Mouse (Mus musculus): ENCODE measurements at regions not wholly inside any gene's neighbourhood (a gene's known extent, or its start where the extent isn't known, plus 50 kb on each side); places are given as distances from the start of the nearest gene placed in this dataset.
A peak's percentile ranks its signal among the peaks of the same experiment; 100 is the strongest.

DNA sequence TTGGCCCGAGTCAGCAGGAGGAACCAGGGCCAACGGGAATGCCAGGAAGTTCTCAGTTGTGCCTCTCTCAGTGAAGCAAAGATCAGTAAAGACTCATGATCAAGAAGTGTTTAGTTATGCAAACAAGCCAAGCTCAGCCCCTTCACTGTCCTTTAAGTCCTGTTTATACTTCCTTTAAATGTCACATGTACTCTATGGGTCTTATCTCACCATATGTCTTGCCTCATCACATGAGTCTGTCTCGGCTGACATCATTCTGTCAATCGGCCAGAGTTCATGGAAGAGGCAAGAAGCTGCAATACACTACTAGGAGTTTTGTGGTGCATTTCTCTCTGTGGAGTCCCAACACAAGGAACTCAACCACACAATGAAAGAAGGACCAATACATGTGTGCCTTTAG lies 71.8 kb downstream of the Scp2d1 start:
- DNase-seq (ENCODE audit: low read depth, low spot score) = peak; percentile 5

DNA sequence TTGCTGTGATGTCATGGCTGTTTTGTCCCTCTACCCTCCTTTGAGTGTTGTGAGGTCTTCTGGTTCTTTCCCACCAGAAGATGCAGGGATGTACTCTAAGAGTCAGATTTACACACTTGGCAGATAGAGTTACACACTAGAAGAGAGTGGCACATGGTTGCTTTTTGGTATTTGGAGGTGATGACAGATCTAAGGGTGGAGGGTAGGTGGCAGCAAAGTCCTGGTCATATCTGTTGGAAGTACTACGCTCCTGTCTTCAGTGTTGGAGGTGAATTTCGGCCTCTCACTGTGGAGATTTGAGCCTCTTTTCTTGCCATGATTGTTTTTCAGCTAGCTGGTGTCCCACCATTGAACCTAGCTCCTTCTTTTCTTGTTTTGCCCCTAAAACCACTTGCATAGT lies 73.0 kb downstream of the Scp2d1 start:
- DNase-seq (ENCODE audit: low read depth, low spot score) = no peak

DNA sequence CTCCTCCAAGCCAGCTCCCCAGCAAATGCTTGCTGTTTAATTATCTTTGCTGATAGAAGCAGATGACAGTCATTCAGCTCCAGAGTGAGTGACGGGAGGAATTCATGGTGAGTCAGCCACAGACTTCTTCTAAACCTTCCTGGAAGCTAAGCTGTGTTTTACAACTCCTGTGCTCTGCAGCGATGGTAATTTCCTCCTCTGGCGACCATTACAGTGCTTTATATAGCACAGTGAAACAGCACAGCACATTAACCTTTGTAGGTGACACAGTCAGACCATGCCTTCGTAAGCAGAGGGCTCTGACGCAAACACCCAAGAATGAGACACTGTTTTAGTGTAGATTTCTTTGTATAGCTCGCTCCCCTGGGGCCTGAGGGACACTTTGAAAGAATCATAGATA lies 83.3 kb downstream of the Scp2d1 start:
- DNase-seq (ENCODE audit: low read depth, low spot score) = no peak

DNA sequence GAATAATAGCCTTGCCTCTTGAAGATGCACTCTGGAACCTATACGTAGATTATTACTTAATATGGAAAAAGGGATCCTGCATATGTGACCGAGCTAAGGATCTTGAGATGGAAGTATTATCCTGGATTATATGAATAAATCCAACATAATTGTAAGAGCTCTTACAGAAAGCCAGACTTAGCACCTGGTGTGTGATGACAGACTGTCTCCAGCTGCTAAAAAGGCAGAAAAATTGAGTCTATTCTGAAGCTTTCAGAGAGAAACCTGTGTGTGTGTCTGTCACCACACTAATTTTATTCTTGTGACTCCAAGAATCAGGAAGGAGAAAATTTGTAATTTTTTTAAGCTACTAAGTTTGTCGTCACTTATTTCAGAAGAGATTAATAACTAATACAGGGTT lies 122.4 kb downstream of the Scp2d1 start:
- no peak for DNase-seq (ENCODE audit: low read depth, low spot score)

DNA sequence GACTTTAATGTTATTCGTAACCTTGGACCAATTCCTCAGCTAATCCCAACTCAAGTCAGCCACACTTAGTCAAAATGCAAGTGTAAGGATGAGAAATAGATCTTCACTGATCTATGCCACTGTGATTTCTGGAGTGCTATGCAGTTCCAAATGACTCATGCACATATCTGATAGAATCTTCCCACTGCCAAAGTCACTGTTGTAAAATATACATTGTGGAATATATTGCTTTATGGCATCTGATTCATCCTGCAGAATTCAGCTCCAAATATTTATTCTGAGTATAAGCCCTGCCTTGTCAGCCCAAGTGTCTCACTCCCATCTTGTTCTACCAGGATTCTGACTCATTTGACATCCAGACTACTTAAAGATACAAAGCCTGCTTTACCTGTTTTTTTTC lies 123.0 kb downstream of the Scp2d1 start:
- no peak for DNase-seq (ENCODE audit: low read depth, low spot score)

GRCm38 (mm10) chr2:144949232-144949631 lies 125.8 kb downstream of the Scp2d1 start:
- no peak for DNase-seq (ENCODE audit: low read depth, low spot score)

Measured in 3T3-L1 (cell line).